Mouse (Mus musculus) forebrain, embryonic 15.5 days (tissue): ENCODE data around the gene Mpp3. TPM values are rescaled to one million over a fixed set of nuclear protein-coding genes. Genes with fewer than 3 reads are reported as not detected.
A peak's percentile ranks its signal among the peaks of the same experiment; 100 is the strongest.

ENCODE experiments used
- ATAC-seq: fragments of 200-750 bp; cut with Nextera tagmentation; replicated peaks from 2 replicates; pipeline ENCODE4 v1.8.0; 2017; ENCODE audit warnings: mild to moderate bottlenecking, moderate TSS enrichment, moderate library complexity
- H3K27ac ChIP-seq: fragments of 300-500 bp; sonication (generic); replicated peaks from 2 replicates; pipeline ENCODE4 v1.5.1; 2015; ENCODE audit warnings: mild to moderate bottlenecking, inconsistent platforms
- H3K27me3 ChIP-seq: fragments of 300-500 bp; sonication (generic); 2 replicates; pipeline ENCODE4 v1.6.1; 2015; ENCODE audit warnings: inconsistent platforms
- H3K36me3 ChIP-seq: fragments of 300-500 bp; sonication (generic); 2 replicates; pipeline ENCODE4 v1.6.1; 2015; ENCODE audit warnings: mild to moderate bottlenecking, inconsistent platforms
- H3K4me1 ChIP-seq: fragments of 300-500 bp; sonication (generic); 2 replicates; pipeline ENCODE4 v1.6.1; 2015; ENCODE audit warnings: inconsistent platforms
- H3K4me2 ChIP-seq: fragments of 300-500 bp; sonication (generic); replicated peaks from 2 replicates; pipeline ENCODE4 v1.6.1; 2015; ENCODE audit warnings: mild to moderate bottlenecking, inconsistent platforms
- H3K4me3 ChIP-seq: fragments of 300-500 bp; sonication (generic); 2 replicates; pipeline ENCODE4 v1.5.1; 2015; ENCODE audit warnings: mild to moderate bottlenecking, inconsistent platforms
- H3K9ac ChIP-seq: fragments of 300-500 bp; sonication (generic); replicated peaks from 2 replicates; pipeline ENCODE4 v1.6.1; 2015; ENCODE audit warnings: mild to moderate bottlenecking, inconsistent platforms
- H3K9me3 ChIP-seq: fragments of 300-500 bp; sonication (generic); 2 replicates; pipeline ENCODE4 v1.6.1; 2016; ENCODE audit warnings: inconsistent platforms
- WGBS: fragments of 180-500 bp; shearing (Covaris S2); methylation state at CpG from one replicate; pipeline ENCODE4 v1.1.7; 2015; ENCODE audit warnings: mixed read lengths; 5-methylcytosine and 5-hydroxymethylcytosine counted together
- polyA plus RNA-seq: library from polyadenylated mRNA; unstranded; fragments of >200 nt; fragmentation: Nextera tagmentation; extraction: Ambion mirVana; gene quantifications from 2 replicates; pipeline ENCODE4 v1.2.1, GENCODE M21; 2015

Gene Mpp3
- polyA plus RNA-seq, 1 experiment from 2014 or later: 48.5 TPM

DNA sequence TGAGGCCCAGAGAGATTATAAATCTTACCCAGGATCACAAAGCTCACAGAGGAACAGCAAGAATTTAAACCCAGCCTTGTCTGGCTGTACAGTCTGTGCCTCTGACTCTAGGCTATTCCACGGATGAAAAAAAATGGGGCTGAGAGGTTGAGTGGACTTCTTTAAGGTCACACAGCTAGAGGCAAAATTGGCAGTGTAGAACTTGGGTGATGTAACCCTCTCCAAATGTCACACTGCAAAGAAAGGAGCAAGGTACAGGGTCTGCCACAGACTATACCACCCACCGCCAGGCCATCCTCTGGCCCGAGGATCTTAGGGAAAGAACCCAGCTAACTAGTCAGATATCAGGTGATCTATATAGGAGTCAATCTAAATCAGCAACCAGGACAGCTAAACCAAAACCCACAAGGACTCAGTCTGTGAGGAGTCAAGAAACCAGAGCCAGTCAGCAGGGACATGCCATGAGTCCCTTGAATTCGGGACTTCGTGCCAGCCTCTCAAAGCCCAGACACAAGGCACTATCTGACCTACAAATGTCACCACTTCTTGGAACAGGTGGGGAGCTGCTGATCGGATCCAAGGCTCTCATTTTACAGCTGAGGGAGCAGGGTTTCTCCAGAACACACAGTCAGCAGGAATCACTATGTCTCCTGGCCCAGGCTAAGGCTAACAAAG, 4.0 kb downstream of the Mpp3 start:
- Histone ChIP-seq H3K4me2 (no peak overlapping the region), H3K4me3 (no peak overlapping the region), H3K4me1 (peaks cover 43% of the 10 kb centered on the region), H3K9me3 (no peaks in the 10 kb centered on the region), H3K27me3 (no peaks in the 10 kb centered on the region), H3K9ac (no peak overlapping the region), H3K36me3 (peaks cover 7% of the 10 kb centered on the region), H3K27ac (no peak overlapping the region)
- no peak for ATAC-seq
- WGBS: 80% methylated on average over 6 of the region's 6 CpGs

DNA sequence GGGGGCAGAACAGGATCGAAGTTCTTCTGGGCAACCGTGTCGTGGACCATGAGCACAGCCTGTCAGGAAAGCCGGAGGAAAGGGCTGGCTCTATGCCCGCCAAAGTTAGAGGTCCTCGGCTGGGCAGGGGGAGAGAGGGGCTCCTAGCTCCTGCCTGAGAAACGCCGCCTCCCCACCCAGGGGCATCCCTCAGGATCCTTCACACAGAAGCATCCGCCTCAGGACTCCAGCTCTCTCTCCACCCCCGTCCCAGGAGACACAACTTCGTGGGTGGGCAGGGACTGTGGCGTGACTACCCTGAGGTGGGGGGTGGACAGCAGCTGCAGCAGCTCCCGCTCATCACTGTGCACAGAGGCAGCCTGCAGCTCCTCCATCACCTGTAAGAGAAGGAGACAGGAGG, 4.9 kb downstream of the Mpp3 start:
- ATAC-seq: no peak
- Histone ChIP-seq H3K4me1 (peaks cover 42% of the 10 kb centered on the region), H3K4me3 (no peak overlapping the region), H3K4me2 (no peak overlapping the region), H3K36me3 (peaks cover 7% of the 10 kb centered on the region), H3K9ac (no peak overlapping the region), H3K9me3 (no peaks in the 10 kb centered on the region), H3K27me3 (no peaks in the 10 kb centered on the region), H3K27ac (no peak overlapping the region)
- WGBS: 76% methylated on average over 13 of the region's 13 CpGs

DNA sequence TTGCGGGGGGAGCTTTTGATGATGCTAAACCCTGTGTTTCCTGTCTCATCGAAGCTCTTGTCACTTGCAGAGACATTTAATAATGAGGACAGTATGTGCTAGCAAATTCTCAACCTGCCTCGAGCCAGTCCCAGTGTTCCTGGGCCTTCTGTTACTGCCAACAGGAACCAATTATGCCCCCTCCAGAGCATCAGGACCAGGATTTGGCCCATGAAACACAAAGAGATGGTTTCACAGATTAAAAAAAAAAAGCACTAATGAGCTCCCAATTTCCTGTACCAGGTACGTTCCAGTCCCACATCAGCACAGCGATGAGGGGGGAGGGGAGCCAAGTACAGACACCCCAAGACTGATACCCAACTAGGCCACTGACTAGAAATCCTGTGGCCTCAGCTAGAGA, 7.1 kb downstream of the Mpp3 start:
- H3K27me3 ChIP-seq: no peaks in the 10 kb centered on the region
- no peak for ATAC-seq
- H3K4me2 ChIP-seq: no peak overlapping the region
- H3K4me3 ChIP-seq: no peak overlapping the region
- no peak overlapping the region for H3K9ac ChIP-seq
- no peak overlapping the region for H3K27ac ChIP-seq
- 76% methylated on average over 5 of the region's 5 CpGs for WGBS
- peaks cover 19% of the 10 kb centered on the region for H3K36me3 ChIP-seq
- peaks cover 29% of the 10 kb centered on the region for H3K4me1 ChIP-seq
- no peaks in the 10 kb centered on the region for H3K9me3 ChIP-seq

DNA sequence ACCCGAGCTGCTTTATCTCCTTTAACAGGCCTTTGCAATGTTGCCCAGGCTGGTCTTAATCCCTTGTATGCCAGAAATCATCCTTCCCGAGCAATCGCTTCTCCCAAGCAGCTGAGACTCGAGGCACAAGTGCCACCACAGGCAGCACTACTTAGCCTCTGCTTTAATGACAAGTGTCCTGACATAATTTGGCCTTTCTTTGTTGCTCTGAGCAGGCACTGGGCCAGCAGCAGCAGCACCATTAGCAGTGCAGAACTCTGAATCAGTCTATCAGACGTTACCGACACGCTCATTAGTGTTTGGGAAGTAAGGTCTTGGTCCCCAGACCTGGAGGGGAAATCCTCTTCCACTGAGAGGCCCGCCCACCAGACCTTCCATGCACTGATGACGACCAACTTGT, 8.5 kb downstream of the Mpp3 start:
- Histone ChIP-seq H3K4me2 (no peak overlapping the region), H3K27ac (0 out of 2 replicates have a peak overlapping the region, but pooled peaks have one; percentile 7), H3K4me1 (peaks cover 15% of the 10 kb centered on the region), H3K9me3 (no peaks in the 10 kb centered on the region), H3K9ac (no peak overlapping the region), H3K27me3 (no peaks in the 10 kb centered on the region), H3K36me3 (peaks cover 19% of the 10 kb centered on the region), H3K4me3 (no peak overlapping the region)
- no peak for ATAC-seq
- WGBS: 31% methylated on average over 9 of the region's 9 CpGs

DNA sequence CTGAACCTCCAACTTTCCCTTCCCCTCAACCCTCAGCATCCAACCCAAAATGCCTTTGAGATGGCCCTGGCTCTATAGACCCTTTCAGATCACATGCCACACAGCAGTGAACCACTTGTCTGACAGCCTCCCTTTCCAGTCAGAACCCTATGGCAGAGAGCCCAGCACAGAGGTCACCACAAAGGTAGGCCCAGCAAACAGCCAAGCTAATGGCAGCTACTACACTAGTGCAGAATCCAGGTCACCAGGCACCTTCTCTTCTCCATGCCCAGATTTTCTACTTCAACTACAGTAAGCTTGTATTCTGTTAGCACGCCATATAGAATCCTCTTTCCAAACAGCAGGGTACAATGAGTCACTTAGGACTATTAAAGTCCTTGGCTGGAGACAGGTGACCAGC, 12.1 kb downstream of the Mpp3 start:
- Histone ChIP-seq H3K9me3 (no peaks in the 10 kb centered on the region), H3K4me1 (peaks cover 9% of the 10 kb centered on the region), H3K9ac (no peak overlapping the region), H3K4me2 (no peak overlapping the region), H3K4me3 (no peak overlapping the region), H3K36me3 (peaks cover 25% of the 10 kb centered on the region), H3K27me3 (no peaks in the 10 kb centered on the region), H3K27ac (no peak overlapping the region)
- whole genome bisulfite sequencing: 89% methylated on average over 1 of the region's 1 CpGs
- ATAC-seq: no peak

DNA sequence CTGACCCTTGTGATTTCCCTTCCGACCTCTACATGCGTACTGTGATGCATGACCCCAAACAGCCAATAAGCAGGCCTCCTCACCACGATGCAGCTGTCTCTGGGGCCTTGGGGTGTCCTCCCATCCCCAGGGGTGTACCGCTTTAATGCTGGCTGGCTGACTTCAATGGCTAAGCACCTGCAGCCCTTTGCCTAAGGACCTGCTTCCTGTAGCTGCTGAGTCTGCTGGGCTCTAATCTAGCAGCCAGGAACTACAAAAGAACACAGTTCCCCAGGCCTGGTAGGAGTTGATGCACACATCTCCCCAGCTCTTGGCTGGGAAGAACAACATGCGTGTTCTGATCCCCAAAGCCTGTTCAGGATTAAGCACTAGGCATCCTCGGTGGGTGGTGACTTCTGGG, 12.8 kb downstream of the Mpp3 start:
- H3K4me3 ChIP-seq: no peak overlapping the region
- H3K4me1 ChIP-seq: peaks cover 15% of the 10 kb centered on the region
- no peaks in the 10 kb centered on the region for H3K9me3 ChIP-seq
- H3K36me3 ChIP-seq: peaks cover 25% of the 10 kb centered on the region
- WGBS: 65% methylated on average over 6 of the region's 6 CpGs
- no peak overlapping the region for H3K4me2 ChIP-seq
- no peaks in the 10 kb centered on the region for H3K27me3 ChIP-seq
- H3K9ac ChIP-seq: no peak overlapping the region
- H3K27ac ChIP-seq: no peak overlapping the region
- ATAC-seq: no peak

DNA sequence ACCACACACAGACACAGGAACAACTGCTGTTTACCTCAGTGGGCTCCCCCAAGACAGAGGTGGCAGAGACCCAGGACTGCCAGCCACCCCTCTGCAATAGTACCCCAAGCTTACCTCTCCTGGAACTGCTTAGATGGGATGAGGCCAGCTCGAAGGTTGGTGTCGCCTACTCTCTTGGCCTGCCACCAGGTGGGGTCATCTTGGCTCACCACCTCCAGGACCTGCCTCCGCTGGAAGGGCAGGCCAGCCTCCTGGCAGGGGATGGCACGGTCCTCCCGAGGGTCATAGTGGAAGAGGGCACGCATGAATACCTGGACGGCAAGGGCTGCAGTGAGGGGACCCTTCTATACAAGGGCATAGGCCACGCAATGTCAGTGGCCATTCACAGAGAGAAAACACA, 15.1 kb downstream of the Mpp3 start:
- H3K4me1 ChIP-seq: peaks cover 17% of the 10 kb centered on the region
- no peak overlapping the region for H3K4me2 ChIP-seq
- no peak overlapping the region for H3K27ac ChIP-seq
- ATAC-seq: no peak
- H3K27me3 ChIP-seq: no peaks in the 10 kb centered on the region
- H3K4me3 ChIP-seq: no peak overlapping the region
- 89% methylated on average over 8 of the region's 8 CpGs for WGBS
- H3K36me3 ChIP-seq: peaks cover 35% of the 10 kb centered on the region
- no peak overlapping the region for H3K9ac ChIP-seq
- no peaks in the 10 kb centered on the region for H3K9me3 ChIP-seq

DNA sequence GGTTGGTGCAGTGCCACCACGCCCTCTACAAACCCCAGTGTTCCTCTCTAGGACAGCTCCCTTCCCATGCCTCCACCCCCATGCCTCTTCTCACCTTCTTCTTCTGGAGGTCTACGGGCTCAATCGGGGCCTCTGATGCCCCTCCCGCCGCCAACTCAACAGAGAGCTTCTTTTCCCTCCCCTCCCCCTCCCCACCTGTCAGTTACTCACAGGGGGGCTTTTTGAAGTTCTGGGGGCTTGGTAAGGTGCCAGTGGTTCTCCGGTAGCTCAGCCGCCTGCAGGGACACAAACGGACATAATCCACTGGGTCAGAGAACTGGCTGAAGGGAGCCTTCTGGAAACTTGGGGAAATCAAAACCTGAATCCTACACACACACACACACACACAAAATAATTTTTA, 16.8 kb downstream of the Mpp3 start:
- Histone ChIP-seq H3K9ac (no peak overlapping the region), H3K9me3 (no peaks in the 10 kb centered on the region), H3K4me1 (peaks cover 20% of the 10 kb centered on the region), H3K27ac (no peak overlapping the region), H3K27me3 (no peaks in the 10 kb centered on the region), H3K4me2 (no peak overlapping the region), H3K4me3 (no peak overlapping the region), H3K36me3 (peaks cover 35% of the 10 kb centered on the region)
- no peak for ATAC-seq
- WGBS: 62% methylated on average over 8 of the region's 8 CpGs

DNA sequence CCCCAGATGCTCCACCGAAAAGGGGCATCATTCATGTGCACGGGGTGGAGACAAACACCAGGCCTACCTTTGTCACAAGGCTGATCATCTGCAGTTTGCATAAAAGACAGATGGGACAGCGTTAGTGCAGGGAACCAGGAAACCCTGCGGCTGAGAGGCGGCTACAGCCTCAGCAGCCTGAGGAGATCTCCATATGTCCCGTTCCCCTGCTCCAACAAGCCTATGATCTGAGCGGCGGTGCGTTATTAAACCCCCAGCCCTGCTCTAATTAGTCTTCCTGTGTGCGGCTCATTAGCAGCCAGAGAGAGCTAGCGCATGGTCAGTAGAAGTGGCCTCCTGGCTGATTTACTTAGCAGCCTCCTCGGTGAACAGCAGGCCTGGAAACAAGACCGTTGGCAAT, 18.1 kb downstream of the Mpp3 start:
- Histone ChIP-seq H3K4me3 (no peak overlapping the region), H3K9me3 (no peaks in the 10 kb centered on the region), H3K9ac (0 out of 2 replicates have a peak overlapping the region, but pooled peaks have one; percentile 13), H3K4me2 (no peak overlapping the region), H3K4me1 (peaks cover 24% of the 10 kb centered on the region), H3K27ac (peak overlapping the region; percentile 90), H3K27me3 (no peaks in the 10 kb centered on the region), H3K36me3 (peaks cover 33% of the 10 kb centered on the region)
- WGBS: 16% methylated on average over 13 of the region's 13 CpGs
- ATAC-seq: peak; percentile 82

DNA sequence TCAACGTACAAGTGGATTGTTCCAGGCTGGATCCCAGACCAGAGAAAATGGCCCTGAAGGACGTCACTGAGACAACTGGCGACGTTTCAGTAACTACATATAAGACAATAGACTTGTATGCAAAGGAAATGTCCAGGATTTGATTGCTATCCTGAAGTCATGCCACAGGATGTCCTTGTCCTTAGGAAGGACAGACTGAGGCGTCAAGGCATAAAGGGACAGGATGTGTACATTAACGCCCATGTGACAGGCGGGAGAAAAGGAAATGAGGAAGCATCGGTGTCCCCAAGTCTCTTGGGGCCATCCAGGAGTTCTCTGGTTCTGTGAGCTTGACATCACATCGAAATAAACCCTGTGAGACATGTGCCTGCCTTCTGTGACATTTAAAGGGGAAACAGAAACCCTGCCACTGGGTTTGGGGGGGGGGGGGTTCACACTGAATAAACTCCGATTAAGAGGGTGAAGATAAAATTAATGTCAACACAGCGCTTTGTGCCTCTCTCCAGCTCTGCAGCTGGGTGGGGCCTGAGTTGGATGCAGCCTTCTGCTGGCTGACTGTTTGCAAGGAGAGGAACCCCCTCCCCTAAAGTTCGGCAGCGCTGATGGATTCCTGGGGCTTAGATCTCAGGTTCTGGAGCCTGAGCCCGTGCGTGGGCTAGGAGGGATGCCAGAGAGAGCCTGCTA, 19.2 kb downstream of the Mpp3 start:
- 84% methylated on average over 15 of the region's 15 CpGs for WGBS
- Histone ChIP-seq H3K4me3 (no peak overlapping the region), H3K27ac (peak overlapping the region; percentile 90), H3K4me1 (peaks cover 24% of the 10 kb centered on the region), H3K9ac (no peak overlapping the region), H3K4me2 (no peak overlapping the region), H3K27me3 (no peaks in the 10 kb centered on the region), H3K36me3 (peaks cover 43% of the 10 kb centered on the region), H3K9me3 (no peaks in the 10 kb centered on the region)
- ATAC-seq: no peak

DNA sequence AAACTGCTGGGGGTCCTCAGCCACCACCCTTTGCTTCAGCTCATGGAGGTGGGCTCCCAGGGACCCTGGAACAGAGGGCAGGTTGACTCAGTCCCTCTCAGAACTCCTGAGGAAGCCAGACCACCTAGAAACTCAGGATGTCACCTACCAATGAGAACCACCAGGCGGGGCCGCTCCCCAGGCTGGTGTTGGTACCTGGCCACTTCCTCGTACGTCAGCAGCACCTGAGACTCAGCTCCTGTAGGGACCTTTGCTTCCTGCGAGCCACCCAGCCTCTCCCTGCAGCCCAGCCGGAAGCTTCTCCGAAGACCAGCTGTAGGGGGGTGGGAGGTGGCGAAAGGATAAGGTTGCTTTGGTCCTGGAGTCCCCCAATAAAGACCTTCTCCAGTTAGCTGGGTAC, 19.9 kb downstream of the Mpp3 start:
- Histone ChIP-seq H3K36me3 (peaks cover 49% of the 10 kb centered on the region), H3K4me1 (peaks cover 24% of the 10 kb centered on the region), H3K4me2 (no peak overlapping the region), H3K27ac (no peak overlapping the region), H3K9me3 (no peaks in the 10 kb centered on the region), H3K9ac (no peak overlapping the region), H3K4me3 (no peak overlapping the region), H3K27me3 (no peaks in the 10 kb centered on the region)
- 91% methylated on average over 8 of the region's 8 CpGs for WGBS
- no peak for ATAC-seq

DNA sequence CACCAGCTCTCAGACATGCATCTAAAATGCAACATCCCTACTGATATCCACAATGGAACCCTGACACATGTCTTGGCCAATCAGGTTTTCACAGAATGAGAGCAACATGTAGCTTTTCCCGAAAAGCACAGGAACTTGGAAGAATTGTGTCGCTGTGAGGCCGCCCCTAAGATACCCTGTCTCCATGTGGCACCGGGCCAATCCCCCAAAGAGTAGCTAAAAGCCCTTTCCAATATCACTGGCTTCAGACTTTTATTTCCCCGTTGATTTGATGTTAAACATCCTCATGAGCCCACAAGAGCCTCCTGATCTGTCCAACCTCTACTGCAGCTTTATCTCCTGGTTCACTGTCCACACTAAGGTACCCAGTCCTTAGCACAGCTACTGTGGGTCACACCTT, 21.6 kb downstream of the Mpp3 start:
- no peaks in the 10 kb centered on the region for H3K9me3 ChIP-seq
- no peak overlapping the region for H3K9ac ChIP-seq
- 62% methylated on average over 5 of the region's 5 CpGs for WGBS
- H3K4me1 ChIP-seq: peaks cover 24% of the 10 kb centered on the region
- no peak overlapping the region for H3K4me3 ChIP-seq
- ATAC-seq: no peak
- H3K27ac ChIP-seq: peak overlapping the region; percentile 3; the same call in 1 of the 2 replicates
- H3K27me3 ChIP-seq: no peaks in the 10 kb centered on the region
- H3K36me3 ChIP-seq: peaks cover 39% of the 10 kb centered on the region
- H3K4me2 ChIP-seq: no peak overlapping the region
